Mouse (Mus musculus) gastrocnemius, adult 2 months (tissue): ENCODE data around the gene Tulp1. TPM values are rescaled to one million over a fixed set of nuclear protein-coding genes. Genes with fewer than 3 reads are reported as not detected.

ENCODE experiments used
- DNase-seq: peaks from one replicate; pipeline ENCODE4 v3.0.0; 2022
- H3K27ac ChIP-seq: fragments of 200-600 bp; 2 replicates; pipeline ENCODE4 v1.8.1; 2022; ENCODE audit warnings: mild to moderate bottlenecking
- H3K4me3 ChIP-seq: fragments of 200-600 bp; 2 replicates; pipeline ENCODE4 v1.8.1; 2022; ENCODE audit warnings: mild to moderate bottlenecking, moderate library complexity
- CTCF ChIP-seq: fragments of 200-600 bp; IDR thresholded peaks from 2 replicates; pipeline ENCODE4 v1.8.1; 2022; ENCODE audit warnings: antibody characterized with exemption, mild to moderate bottlenecking, moderate library complexity
- intact Hi-C: fragments of 180-260 bp; cut with DNase I; formaldehyde crosslinking; loops from one replicate; pipeline ENCODE4 v1.15.1; 2025
- total RNA-seq, 2 experiments: library from RNA; stranded (reverse); gene quantifications; 2 replicates each; pipeline ENCODE4 v1.2.3; 2021

The Tulp1 gene
- total RNA-seq, 2 experiments from 2014 or later: not detected

- intact Hi-C loops: loop anchor here (1.0 kb wide), 1 partner anchor 142 kb away; no protein-coding TSS in a partner anchor
- Histone ChIP-seq H3K4me3 (peak overlapping the region; percentile 29; the same call in 1 of the 2 replicates), H3K27ac (no peak overlapping the region)
- peak; percentile 95 for TF ChIP-seq CTCF
- peak; percentile 86 for DNase-seq
These were observed 21.3 kb upstream of the Tulp1 start for GRCm38 (mm10) chr17:28386150-28386905.

- TF ChIP-seq CTCF: peak; percentile 51
- H3K4me3 ChIP-seq: no peak overlapping the region
- H3K27ac ChIP-seq: no peak overlapping the region
- no peak for DNase-seq
- intact Hi-C loops: no loop called here
These were observed 19.3 kb upstream of the Tulp1 start for GRCm38 (mm10) chr17:28384298-28384697.

- H3K4me3 ChIP-seq: no peak overlapping the region
- TF ChIP-seq CTCF: no peak
- intact Hi-C loops: no loop called here
- no peak for DNase-seq
- H3K27ac ChIP-seq: no peak overlapping the region
These were observed 15.2 kb upstream of the Tulp1 start for GRCm38 (mm10) chr17:28380255-28380654.

GRCm38 (mm10) chr17:28375592-28376061 lies 10.6 kb upstream of the Tulp1 start:
- no peak for DNase-seq
- intact Hi-C loops: no loop called here

GRCm38 (mm10) chr17:28374494-28374893 lies 9.5 kb upstream of the Tulp1 start:
- intact Hi-C loops: no loop called here
- Histone ChIP-seq H3K27ac (no peak overlapping the region), H3K4me3 (no peak overlapping the region)
- DNase-seq: no peak
- TF ChIP-seq CTCF: no peak

More at GRCm38 (mm10) chr17:28375592-28376061, 10.6 kb upstream of the Tulp1 start:
- H3K4me3 ChIP-seq: no peak overlapping the region
- TF ChIP-seq CTCF: no peak
- H3K27ac ChIP-seq: no peak overlapping the region

- peak; percentile 63 for DNase-seq
- intact Hi-C loops: no loop called here
- no peak overlapping the region for H3K27ac ChIP-seq
- peak; percentile 78 for TF ChIP-seq CTCF
- H3K4me3 ChIP-seq: no peak overlapping the region
These were observed 8.8 kb upstream of the Tulp1 start for GRCm38 (mm10) chr17:28373821-28374220.

- Histone ChIP-seq H3K4me3 (no peak overlapping the region), H3K27ac (no peak overlapping the region)
- intact Hi-C loops: no loop called here
- TF ChIP-seq CTCF: no peak
- DNase-seq: no peak
These were observed 6.9 kb upstream of the Tulp1 start for GRCm38 (mm10) chr17:28371941-28372340.

- intact Hi-C loops: no loop called here
- no peak for DNase-seq
- TF ChIP-seq CTCF: no peak
- no peak overlapping the region for H3K4me3 ChIP-seq
- no peak overlapping the region for H3K27ac ChIP-seq
These were observed 6.3 kb upstream of the Tulp1 start for GRCm38 (mm10) chr17:28371286-28371685.

- no peak for DNase-seq
- intact Hi-C loops: loop anchor here (2.0 kb wide), 2 partner anchors 142 to 162 kb away; partner anchors contain the start of gene Def6
- TF ChIP-seq CTCF: no peak
- H3K27ac ChIP-seq: no peak overlapping the region
- H3K4me3 ChIP-seq: no peak overlapping the region
These were observed 4.0 kb upstream of the Tulp1 start for GRCm38 (mm10) chr17:28369056-28369455.

GRCm38 (mm10) chr17:28368449-28368848 lies 3.4 kb upstream of the Tulp1 start:
- intact Hi-C loops: loop anchor here (2.0 kb wide), 2 partner anchors 142 to 162 kb away; partner anchors contain the start of gene Def6
- DNase-seq: peak; percentile 89
- H3K4me3 ChIP-seq: peak overlapping the region; percentile 11; the same call in 1 of the 2 replicates
- TF ChIP-seq CTCF: peak; percentile 99
- peak overlapping the region; percentile 35; the same call in 1 of the 2 replicates for H3K27ac ChIP-seq

GRCm38 (mm10) chr17:28363507-28363906 lies 1.5 kb downstream of the Tulp1 start:
- DNase-seq: no peak
- H3K27ac ChIP-seq: no peak overlapping the region
- no peak for TF ChIP-seq CTCF
- intact Hi-C loops: no loop called here
- no peak overlapping the region for H3K4me3 ChIP-seq

GRCm38 (mm10) chr17:28362653-28363292 lies 2.2 kb downstream of the Tulp1 start:
- intact Hi-C loops: no loop called here
- H3K4me3 ChIP-seq: peak overlapping the region; percentile 9; the same call in 1 of the 2 replicates
- DNase-seq: no peak
- H3K27ac ChIP-seq: no peak overlapping the region
- no peak for TF ChIP-seq CTCF
